Mouse (Mus musculus) lung, adult 2 months (tissue): ENCODE results near the gene Chrna7.

Experiments
- CTCF ChIP-seq: fragments of 200-500 bp; IDR thresholded peaks from 2 replicates; pipeline ENCODE4 v1.5.1; 2011; ENCODE audit warnings: mild to moderate bottlenecking, low read length, control low read depth; ENCODE audit not compliant: insufficient read depth
- POLR2A ChIP-seq: fragments of 200-500 bp; IDR thresholded peaks from 2 replicates; pipeline ENCODE4 v1.6.1; 2011; ENCODE audit warnings: low read depth, mild to moderate bottlenecking, control low read depth, low read length, borderline replicate concordance; ENCODE audit errors: extremely low read depth

- TF ChIP-seq CTCF (no peak), POLR2A (no peak)
Observed at GRCm38 (mm10) chr7:63207137-63207536, 5.2 kb downstream of the Chrna7 start.
